Mouse (Mus musculus) macrophage (primary cell): ENCODE measurements around the gene Fstl4. TPM values are rescaled to one million over a fixed set of nuclear protein-coding genes. Genes with fewer than 3 reads are reported as not detected.

Experiments
- H3K27ac ChIP-seq: fragments of 350-480 bp; formaldehyde crosslinking; 2 replicates; pipeline ENCODE4 v1.9.0; 2021
- H3K36me3 ChIP-seq: fragments of 350-480 bp; formaldehyde crosslinking; 2 replicates; pipeline ENCODE4 v1.9.0; 2021; ENCODE audit errors: inconsistent target
- H3K4me3 ChIP-seq: fragments of 350-480 bp; formaldehyde crosslinking; 2 replicates; pipeline ENCODE4 v1.9.0; 2021; ENCODE audit errors: inconsistent target
- H3K79me2 ChIP-seq: fragments of 350-480 bp; formaldehyde crosslinking; 2 replicates; pipeline ENCODE4 v1.9.0; 2021; ENCODE audit errors: inconsistent target
- WGBS: methylation state at CpG from one replicate; pipeline ENCODE4 v1.1.7; 2026; ENCODE audit warnings: inconsistent platforms; ENCODE audit not compliant: missing documents; 5-methylcytosine and 5-hydroxymethylcytosine counted together
- polyA plus RNA-seq: library from polyadenylated mRNA; stranded (reverse); fragments of 250-400 nt; gene quantifications from 3 replicates; pipeline ENCODE4 v1.2.4, GENCODE M21; 2018; ENCODE audit warnings: inconsistent platforms

Fstl4 gene
- polyA plus RNA-seq, 1 experiment from 2014 or later, result not detected

DNA sequence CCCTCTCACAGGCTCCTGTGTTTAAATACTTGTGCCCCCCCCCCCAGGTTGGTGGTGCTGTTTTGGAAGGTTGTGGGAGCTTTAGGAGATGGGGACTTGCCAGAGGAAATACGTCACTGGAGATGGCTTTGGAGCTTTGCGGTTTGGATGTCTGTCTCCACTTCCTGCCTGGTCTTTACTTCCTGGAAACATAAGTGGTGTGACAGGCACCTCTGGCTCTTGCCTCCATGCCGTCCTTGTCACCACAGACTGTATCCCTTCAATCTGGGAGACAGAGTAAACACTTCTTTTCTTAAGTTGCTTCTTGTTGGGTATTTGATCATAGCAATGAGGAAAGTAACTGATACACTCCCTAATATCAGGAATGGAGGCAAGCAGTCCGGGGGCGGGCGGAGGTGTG, 14.4 kb upstream of the Fstl4 start:
- 54% methylated on average over 6 of the region's 6 CpGs for WGBS
- no peaks in the 10 kb centered on the region for H3K36me3 ChIP-seq
- no peak overlapping the region for H3K27ac ChIP-seq
- no peaks in the 10 kb centered on the region for H3K79me2 ChIP-seq
- H3K4me3 ChIP-seq, result no peak overlapping the region

DNA sequence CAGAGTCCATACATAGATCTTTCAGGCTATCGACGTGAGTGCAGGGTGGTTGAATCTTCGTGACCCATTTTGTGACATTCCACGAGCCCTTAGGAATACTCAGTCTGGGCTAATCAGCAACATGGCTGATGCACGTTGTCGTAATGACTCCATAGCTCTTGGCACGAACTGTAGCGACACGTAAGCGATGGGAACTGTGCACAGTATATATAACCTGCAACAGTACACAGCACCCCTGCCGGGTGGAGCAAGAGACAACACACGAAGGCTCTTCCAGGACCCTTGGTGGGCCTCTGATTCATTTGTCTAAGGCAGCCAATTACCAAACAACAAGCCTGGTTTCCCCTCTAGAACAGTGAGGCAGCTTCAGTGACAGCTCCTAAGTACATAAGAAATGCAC, 11.9 kb upstream of the Fstl4 start:
- H3K36me3 ChIP-seq, result no peaks in the 10 kb centered on the region
- H3K27ac ChIP-seq, result no peak overlapping the region
- no peak overlapping the region for H3K4me3 ChIP-seq
- 90% methylated on average over 12 of the region's 12 CpGs for WGBS
- no peaks in the 10 kb centered on the region for H3K79me2 ChIP-seq

DNA sequence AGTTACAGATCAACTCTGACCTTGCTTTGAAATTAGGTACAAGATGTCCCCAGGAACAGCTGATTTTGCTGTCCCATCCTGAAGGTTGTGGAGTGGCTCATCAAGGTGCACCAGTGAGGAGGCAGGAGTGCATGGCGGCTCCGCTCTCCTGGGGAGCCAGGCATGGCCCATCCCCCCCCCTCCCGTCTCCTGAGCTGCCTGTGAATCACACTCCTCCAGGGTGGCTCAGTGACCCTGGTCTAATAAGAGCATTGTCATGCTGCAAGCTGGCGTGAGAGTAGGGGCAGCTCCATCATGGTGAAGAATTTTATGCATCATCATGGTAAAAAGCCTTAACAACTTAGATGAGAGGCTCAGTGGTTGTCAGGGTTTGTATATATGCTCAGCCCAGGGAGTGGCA, 11.2 kb upstream of the Fstl4 start:
- H3K36me3 ChIP-seq, result no peaks in the 10 kb centered on the region
- no peaks in the 10 kb centered on the region for H3K79me2 ChIP-seq
- H3K27ac ChIP-seq, result no peak overlapping the region
- 74% methylated on average over 4 of the region's 4 CpGs for WGBS
- H3K4me3 ChIP-seq, result no peak overlapping the region

DNA sequence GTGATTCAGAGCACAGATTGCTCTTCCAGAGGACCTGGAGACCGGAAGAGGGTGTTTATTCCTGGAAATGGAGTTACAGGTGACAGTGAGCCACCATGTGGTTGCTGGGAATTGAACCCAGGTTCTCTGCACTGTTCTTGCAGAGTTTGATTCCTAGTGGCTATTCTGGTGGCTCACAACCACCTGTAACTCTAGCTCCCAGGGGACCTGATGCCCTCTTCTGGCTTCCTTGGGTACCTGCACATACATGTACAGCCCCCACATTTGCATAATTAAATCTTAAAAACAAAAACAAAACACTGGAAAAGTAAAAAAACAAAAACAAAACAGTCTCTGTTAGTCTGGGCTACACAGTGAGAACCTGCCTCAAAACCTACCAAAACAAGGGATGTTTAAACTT, 2.6 kb upstream of the Fstl4 start:
- WGBS, result no CpG with 5 or more reads among the region's 1 CpGs
- Histone ChIP-seq H3K4me3 (no peak overlapping the region), H3K79me2 (no peaks in the 10 kb centered on the region), H3K27ac (no peak overlapping the region), H3K36me3 (no peaks in the 10 kb centered on the region)

DNA sequence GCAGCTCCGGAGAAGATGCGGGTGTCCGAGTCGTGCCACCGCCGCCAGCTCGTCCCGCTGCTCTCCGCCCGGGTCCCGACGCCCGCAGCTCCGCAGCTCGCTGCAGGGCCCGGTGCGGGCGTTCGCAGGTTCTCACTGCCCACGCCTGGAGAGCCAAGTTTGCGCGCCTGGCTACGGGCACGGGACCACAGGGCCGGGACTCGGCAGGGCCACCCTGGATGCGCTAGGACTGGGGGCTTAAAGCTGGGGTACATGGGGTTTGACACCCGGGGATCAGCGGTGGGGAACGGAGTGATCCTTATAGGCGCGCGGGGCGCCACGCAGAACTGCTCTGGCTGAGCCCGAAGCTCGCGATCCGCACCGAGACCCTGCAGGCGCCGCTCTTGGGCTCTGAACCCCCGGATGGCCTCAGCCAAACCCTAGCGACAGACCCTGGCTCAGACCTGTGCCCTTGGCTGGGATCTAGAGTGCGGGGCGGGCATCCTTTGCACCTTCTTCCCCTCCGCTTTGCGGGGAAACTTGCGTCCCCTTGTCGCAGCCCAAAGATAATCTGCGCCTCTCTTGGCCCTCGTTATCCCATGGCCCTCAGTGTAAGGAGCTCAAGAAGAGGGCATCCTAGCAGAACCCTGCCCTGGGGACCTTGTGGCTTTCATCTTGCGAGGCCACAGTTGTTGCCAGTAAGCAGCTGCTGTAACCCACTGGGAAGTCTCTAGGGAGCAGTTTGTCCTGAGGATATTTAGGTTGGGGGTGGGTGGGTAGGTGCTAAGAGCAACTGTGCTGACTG, 652 bp downstream of the Fstl4 start:
- H3K4me3 ChIP-seq, result no peak overlapping the region

DNA sequence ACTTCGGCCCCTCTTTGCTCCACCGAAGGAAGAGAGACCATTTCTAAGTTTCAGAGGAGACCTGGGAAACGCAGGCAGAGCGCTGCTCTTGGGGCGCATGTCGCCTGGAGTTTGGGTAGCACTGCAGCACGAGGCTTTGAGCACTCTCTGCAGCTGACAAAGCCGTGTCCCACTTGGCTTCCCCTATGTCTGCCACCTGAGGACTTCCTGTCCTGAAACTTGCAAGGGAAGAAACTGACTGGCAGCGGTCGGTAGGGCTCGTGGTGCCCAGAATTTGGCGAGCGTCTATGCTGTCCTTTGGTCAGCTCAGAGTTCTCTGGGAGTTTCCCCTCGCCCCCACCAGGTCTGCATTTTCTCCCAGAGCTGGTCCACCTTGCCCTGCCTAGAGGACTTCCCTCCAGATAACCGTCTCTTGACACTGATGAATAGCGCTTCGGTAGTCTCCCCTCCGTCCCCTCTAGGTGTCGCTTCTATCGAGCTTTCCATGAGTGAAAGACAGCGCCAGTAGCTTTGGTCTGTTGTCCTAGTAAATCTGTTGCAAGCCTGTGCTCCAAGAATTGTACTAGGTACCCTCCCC, 1.3 kb downstream of the Fstl4 start:
- WGBS, result 4% methylated on average over 21 of the region's 21 CpGs
- H3K36me3 ChIP-seq, result no peaks in the 10 kb centered on the region
- H3K27ac ChIP-seq, result no peak overlapping the region
- no peaks in the 10 kb centered on the region for H3K79me2 ChIP-seq
- no peak overlapping the region for H3K4me3 ChIP-seq

More for the DNA sequence above, 652 bp downstream of the Fstl4 start:
- WGBS, result 4% methylated on average over 53 of the region's 53 CpGs
- no peaks in the 10 kb centered on the region for H3K79me2 ChIP-seq
- H3K27ac ChIP-seq, result no peak overlapping the region
- no peaks in the 10 kb centered on the region for H3K36me3 ChIP-seq

DNA sequence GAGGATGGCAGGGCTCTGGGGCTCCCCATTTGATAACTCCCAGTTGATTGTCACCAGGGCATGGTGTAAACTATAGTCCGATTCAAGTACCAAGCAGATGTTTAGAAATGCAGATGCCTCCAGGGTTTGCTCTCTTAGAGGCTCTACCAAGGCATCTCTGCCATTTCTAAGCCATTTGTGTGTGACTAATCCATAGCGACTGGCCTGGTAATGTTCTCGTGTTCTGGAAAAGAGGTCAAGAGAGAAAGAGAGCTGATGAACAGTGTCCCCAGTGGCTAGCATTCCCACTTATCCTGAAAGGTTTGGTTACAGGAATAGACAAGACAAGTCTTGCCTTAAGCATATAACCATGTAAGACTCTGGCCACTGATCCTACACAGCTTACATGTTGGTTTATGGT, 3.5 kb downstream of the Fstl4 start:
- Histone ChIP-seq H3K4me3 (no peak overlapping the region), H3K36me3 (no peaks in the 10 kb centered on the region), H3K27ac (no peak overlapping the region), H3K79me2 (no peaks in the 10 kb centered on the region)
- 83% methylated on average over 3 of the region's 3 CpGs for WGBS

DNA sequence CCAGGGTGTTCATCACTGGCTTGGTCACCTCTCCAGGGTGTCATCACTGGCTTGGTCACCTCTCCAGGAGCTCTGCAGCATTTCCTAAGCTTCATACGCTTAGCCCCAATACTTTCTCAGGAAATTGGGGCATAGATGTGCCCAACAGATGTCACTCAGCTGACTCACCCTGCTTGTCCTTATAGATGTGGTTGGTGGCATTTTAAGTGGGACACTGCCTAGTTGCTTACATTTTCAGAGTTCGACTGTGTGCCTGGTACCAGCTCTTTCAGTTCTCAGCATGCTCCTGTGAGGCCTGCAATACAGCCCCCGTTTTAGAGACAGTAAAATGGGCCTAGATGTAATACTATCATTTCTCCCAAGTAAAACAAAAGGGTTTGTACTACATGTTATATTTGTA, 8.6 kb downstream of the Fstl4 start:
- Histone ChIP-seq H3K36me3 (no peaks in the 10 kb centered on the region), H3K79me2 (no peaks in the 10 kb centered on the region)
- WGBS, result 72% methylated on average over 3 of the region's 3 CpGs

DNA sequence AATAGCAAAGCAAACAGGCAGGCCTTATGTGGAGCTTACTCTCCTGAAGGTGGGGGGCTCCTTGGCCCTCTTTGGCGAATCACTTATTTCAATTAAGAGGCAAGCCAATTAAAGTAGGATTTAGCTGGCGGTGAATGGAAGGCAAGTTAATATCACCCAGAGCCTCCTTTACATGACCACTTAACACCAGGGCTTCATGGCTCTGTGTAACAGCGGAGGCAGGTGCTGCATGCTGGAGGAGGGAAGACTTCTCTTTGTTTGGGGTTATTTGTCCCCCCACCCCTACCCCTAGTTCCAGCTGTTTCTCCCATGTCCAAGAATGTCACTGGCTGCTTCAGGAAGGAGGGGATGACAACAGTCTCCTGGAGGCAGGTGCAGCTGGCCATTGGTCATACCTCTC, 10.9 kb downstream of the Fstl4 start:
- Histone ChIP-seq H3K27ac (no peak overlapping the region), H3K36me3 (no peaks in the 10 kb centered on the region), H3K79me2 (no peaks in the 10 kb centered on the region), H3K4me3 (no peak overlapping the region)
- 92% methylated on average over 3 of the region's 3 CpGs for whole genome bisulfite sequencing

More for the DNA sequence above, 8.6 kb downstream of the Fstl4 start:
- Histone ChIP-seq H3K27ac (no peak overlapping the region), H3K4me3 (no peak overlapping the region)

DNA sequence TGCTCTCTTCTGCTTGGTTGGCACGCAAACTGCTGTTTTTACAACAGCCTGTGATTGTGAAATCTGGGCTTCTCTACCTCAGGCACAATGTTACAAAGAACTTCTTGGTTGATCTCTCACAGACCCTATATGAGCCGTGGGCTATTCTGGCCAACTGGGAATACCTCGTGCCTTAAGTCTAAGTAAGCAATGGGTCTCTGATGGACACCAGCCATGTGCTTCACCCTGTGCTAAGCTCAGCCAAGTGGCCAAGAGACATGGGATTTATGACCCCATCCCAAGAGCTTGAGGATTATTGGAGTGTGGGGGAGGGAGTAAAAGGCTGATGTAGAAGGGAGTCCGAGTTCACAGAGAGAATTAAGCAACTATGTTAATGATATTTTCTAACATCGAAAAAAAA, 18.0 kb downstream of the Fstl4 start:
- no peaks in the 10 kb centered on the region for H3K79me2 ChIP-seq
- H3K27ac ChIP-seq, result no peak overlapping the region
- WGBS, result 75% methylated on average over 5 of the region's 5 CpGs
- H3K36me3 ChIP-seq, result no peaks in the 10 kb centered on the region
- no peak overlapping the region for H3K4me3 ChIP-seq

DNA sequence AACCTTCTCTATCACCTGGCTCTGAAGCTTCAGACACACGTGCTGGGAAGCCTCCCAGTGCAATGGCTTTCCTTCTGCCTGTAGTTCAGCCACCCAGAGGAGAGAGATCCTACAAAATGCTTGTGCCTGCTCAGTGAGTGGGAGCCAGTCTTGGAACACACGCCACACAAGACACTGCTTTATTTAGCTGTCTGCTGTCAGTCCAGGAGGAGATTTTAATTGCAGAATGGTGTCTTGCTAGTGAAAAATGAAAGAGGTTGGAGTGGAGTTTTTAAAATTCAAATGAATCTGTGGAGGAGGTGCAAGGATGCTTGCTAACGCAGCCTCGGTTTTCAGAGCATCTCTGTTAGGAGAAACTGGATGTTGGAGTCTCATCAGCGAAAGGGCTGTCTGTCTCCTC, 29.9 kb downstream of the Fstl4 start:
- Histone ChIP-seq H3K79me2 (no peaks in the 10 kb centered on the region), H3K36me3 (no peaks in the 10 kb centered on the region), H3K27ac (no peak overlapping the region), H3K4me3 (no peak overlapping the region)
- WGBS, result 83% methylated on average over 5 of the region's 5 CpGs

DNA sequence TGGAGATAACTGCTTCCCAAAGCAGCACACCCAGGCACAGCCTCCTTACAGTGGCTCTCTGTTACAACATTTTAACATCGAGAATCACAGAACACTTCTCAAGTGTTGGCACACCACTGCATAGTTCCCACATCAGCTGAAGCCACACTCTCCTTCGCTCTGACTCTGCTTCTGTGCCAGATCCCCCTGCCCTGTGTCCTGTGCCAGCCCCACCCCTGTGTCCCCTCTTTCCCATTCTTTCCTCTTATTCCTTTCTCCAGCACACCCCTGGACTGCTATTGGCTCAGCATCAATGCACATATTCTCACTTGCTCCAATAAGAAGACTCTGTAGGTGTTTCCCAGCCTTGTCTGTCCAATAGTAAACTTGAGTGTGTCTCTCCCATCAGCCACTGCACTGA, 45.1 kb downstream of the Fstl4 start:
- no peak overlapping the region for H3K27ac ChIP-seq
- H3K36me3 ChIP-seq, result no peaks in the 10 kb centered on the region
- H3K79me2 ChIP-seq, result no peaks in the 10 kb centered on the region
- no peak overlapping the region for H3K4me3 ChIP-seq
- 79% methylated on average over 2 of the region's 2 CpGs for whole genome bisulfite sequencing

DNA sequence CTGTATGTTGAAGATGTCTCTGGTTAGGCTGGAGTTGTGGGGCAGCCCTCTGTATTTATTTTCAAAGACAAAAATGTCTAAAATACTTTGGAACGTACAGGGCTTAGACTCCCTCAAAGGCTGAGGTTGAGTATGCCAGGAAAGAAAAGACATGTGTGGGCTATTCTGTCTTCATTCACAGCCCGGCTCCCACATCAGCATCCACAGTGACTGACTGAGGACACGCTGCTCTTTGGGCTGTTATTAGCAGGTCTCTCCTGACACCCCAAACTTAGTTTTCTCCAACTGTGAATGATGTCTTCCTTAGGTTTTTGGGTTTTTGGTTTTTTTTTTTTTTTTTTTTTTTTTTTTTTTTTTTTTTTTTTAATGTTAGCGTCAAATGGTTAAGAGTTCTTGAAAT, 51.6 kb downstream of the Fstl4 start:
- H3K4me3 ChIP-seq, result no peak overlapping the region
- WGBS, result 93% methylated on average over 4 of the region's 4 CpGs
- H3K36me3 ChIP-seq, result no peaks in the 10 kb centered on the region
- no peaks in the 10 kb centered on the region for H3K79me2 ChIP-seq
- no peak overlapping the region for H3K27ac ChIP-seq

DNA sequence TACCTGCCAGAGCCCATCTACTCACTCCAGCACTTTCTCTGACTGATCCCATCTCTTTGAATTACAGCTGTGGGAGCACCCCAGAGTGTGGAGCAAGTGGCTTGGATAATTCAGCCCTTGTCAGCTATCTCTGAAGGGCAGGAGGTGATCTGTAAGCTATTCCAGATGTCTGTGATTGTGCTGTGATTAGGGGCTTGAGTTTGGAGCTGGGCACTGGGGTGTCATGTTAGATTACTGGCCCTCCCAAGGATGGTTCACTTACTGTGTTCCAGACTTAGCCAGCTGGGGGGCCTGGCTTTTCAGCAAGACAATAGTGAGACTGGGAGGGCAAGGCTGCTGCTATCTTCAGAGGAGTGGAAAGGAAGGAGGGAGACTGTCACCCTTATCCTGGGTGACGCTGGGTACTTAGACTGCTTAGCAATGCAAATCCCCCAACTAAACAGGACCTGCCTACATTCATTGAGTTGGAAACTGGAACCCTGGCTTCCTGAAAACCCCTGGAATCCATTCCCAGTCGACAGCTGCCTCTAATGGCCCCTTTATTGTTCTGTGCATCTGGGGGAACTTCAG, 56.0 kb downstream of the Fstl4 start:
- no peaks in the 10 kb centered on the region for H3K79me2 ChIP-seq
- H3K27ac ChIP-seq, result no peak overlapping the region
- H3K36me3 ChIP-seq, result no peaks in the 10 kb centered on the region
- H3K4me3 ChIP-seq, result no peak overlapping the region
- WGBS, result 23% methylated on average over 2 of the region's 2 CpGs

DNA sequence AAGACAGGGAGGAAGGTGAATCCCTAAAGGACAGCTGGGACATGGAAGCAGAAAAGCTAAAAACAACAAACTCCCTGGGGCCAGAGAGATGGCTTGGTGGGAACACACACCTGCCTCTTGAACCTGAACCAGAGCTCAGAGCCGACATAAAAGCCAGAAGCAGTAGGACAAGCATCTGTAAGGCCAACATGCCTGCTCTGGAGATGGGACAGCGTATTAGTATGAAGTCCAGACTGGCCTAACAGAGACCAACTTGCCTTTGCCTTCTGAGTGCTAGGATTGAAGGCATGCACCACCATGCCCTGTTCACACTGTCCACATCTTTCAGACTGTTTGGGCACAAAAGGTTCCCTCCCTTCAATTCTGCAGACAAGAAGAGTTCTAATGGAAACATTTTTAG, 62.2 kb downstream of the Fstl4 start:
- H3K36me3 ChIP-seq, result no peaks in the 10 kb centered on the region
- no peak overlapping the region for H3K4me3 ChIP-seq
- WGBS, result 52% methylated on average over 2 of the region's 2 CpGs
- no peaks in the 10 kb centered on the region for H3K79me2 ChIP-seq
- no peak overlapping the region for H3K27ac ChIP-seq
